Mouse (Mus musculus) kidney, embryonic 15.5 days (tissue): ENCODE results near the gene Retreg3. TPM values are rescaled to one million over a fixed set of nuclear protein-coding genes. Genes with fewer than 3 reads are reported as not detected.
A peak's percentile ranks its signal among the peaks of the same experiment; 100 is the strongest.

Experiments used
- ATAC-seq: fragments of 200-750 bp; cut with Nextera tagmentation; replicated peaks from 2 replicates; pipeline ENCODE4 v1.8.0; 2017; ENCODE audit warnings: moderate TSS enrichment; ENCODE audit not compliant: low FRiP score
- H3K27ac ChIP-seq: fragments of 300-500 bp; sonication (generic); 2 replicates; pipeline ENCODE4 v1.5.1; 2015; ENCODE audit warnings: mild to moderate bottlenecking, inconsistent platforms
- H3K27me3 ChIP-seq: fragments of 300-500 bp; sonication (generic); 2 replicates; pipeline ENCODE4 v1.6.1; 2015; ENCODE audit warnings: inconsistent platforms
- H3K36me3 ChIP-seq: fragments of 300-500 bp; sonication (generic); 2 replicates; pipeline ENCODE4 v1.6.1; 2015; ENCODE audit warnings: inconsistent platforms
- H3K4me1 ChIP-seq: fragments of 300-500 bp; sonication (generic); 2 replicates; pipeline ENCODE4 v1.6.1; 2015; ENCODE audit warnings: inconsistent platforms
- H3K4me2 ChIP-seq: fragments of 300-500 bp; sonication (generic); 2 replicates; pipeline ENCODE4 v1.6.1; 2015; ENCODE audit warnings: moderate library complexity, mild to moderate bottlenecking, inconsistent platforms
- H3K4me3 ChIP-seq: fragments of 300-500 bp; sonication (generic); replicated peaks from 2 replicates; pipeline ENCODE4 v1.5.1; 2015; ENCODE audit warnings: mild to moderate bottlenecking, inconsistent platforms
- H3K9ac ChIP-seq: fragments of 300-500 bp; sonication (generic); 2 replicates; pipeline ENCODE4 v1.6.1; 2015; ENCODE audit warnings: mild to moderate bottlenecking, inconsistent platforms
- H3K9me3 ChIP-seq: fragments of 300-500 bp; sonication (generic); replicated peaks from 2 replicates; pipeline ENCODE4 v1.6.1; 2016; ENCODE audit warnings: inconsistent platforms
- WGBS: fragments of 180-500 bp; shearing (Covaris S2); methylation state at CpG from one replicate; pipeline ENCODE4 v1.1.7; 2015; ENCODE audit warnings: mixed read lengths; 5-methylcytosine and 5-hydroxymethylcytosine counted together
- polyA plus RNA-seq: library from polyadenylated mRNA; unstranded; fragments of >200 nt; fragmentation: Nextera tagmentation; extraction: Ambion mirVana; gene quantifications from 2 replicates; pipeline ENCODE4 v1.2.1, GENCODE M21; 2015

Retreg3 gene
- polyA plus RNA-seq, 1 experiment from 2014 or later: 21.3 TPM

GRCm38 (mm10) chr11:101084246-101084645, 35.4 kb downstream of the Retreg3 start:
- Histone ChIP-seq H3K4me3 (no peak overlapping the region), H3K4me1 (peaks cover 62% of the 10 kb centered on the region), H3K27me3 (peaks cover 25% of the 10 kb centered on the region), H3K27ac (no peak overlapping the region), H3K9me3 (no peaks in the 10 kb centered on the region), H3K36me3 (peaks cover 19% of the 10 kb centered on the region), H3K9ac (no peak overlapping the region), H3K4me2 (no peak overlapping the region)
- 88% methylated on average over 14 of the region's 14 CpGs for WGBS
- no peak for ATAC-seq

GRCm38 (mm10) chr11:101083083-101083697, 36.5 kb downstream of the Retreg3 start:
- ATAC-seq: peak; percentile 11; the same call in 1 of the 2 replicates
- WGBS: 31% methylated on average over 19 of the region's 19 CpGs
- peak overlapping the region; percentile 97 for H3K4me2 ChIP-seq
- H3K27me3 ChIP-seq: peaks cover 36% of the 10 kb centered on the region
- H3K4me1 ChIP-seq: peaks cover 58% of the 10 kb centered on the region
- peaks cover 15% of the 10 kb centered on the region for H3K36me3 ChIP-seq
- peak overlapping the region; percentile 90 for H3K4me3 ChIP-seq
- peak overlapping the region; percentile 94 for H3K27ac ChIP-seq
- H3K9ac ChIP-seq: peak overlapping the region; percentile 98
- H3K9me3 ChIP-seq: no peaks in the 10 kb centered on the region

GRCm38 (mm10) chr11:101082208-101083082, 37.2 kb downstream of the Retreg3 start, which contains the start of gene Coasy:
Gene Coasy, plus strand, starts transcription at chr11:101082565.
- peak; percentile 87 for ATAC-seq
- Histone ChIP-seq H3K9me3 (no peaks in the 10 kb centered on the region), H3K9ac (peak within 1 kb of the TSS; percentile 98), H3K4me2 (peak within 1 kb of the TSS; percentile 97), H3K27me3 (peaks cover 43% of the 10 kb centered on the region), H3K36me3 (peaks cover 15% of the 10 kb centered on the region), H3K4me3 (peak within 1 kb of the TSS; percentile 90), H3K27ac (peak within 1 kb of the TSS; percentile 94), H3K4me1 (peaks cover 51% of the 10 kb centered on the region)
- under 1% methylated on average over 51 of the region's 51 CpGs for WGBS

GRCm38 (mm10) chr11:101081659-101082058, 38.0 kb downstream of the Retreg3 start:
- Histone ChIP-seq H3K9ac (peak overlapping the region; percentile 55), H3K36me3 (peaks cover 19% of the 10 kb centered on the region), H3K4me1 (peaks cover 46% of the 10 kb centered on the region), H3K9me3 (no peaks in the 10 kb centered on the region), H3K4me2 (peak overlapping the region; percentile 97), H3K27ac (peak overlapping the region; percentile 94), H3K4me3 (peak overlapping the region; percentile 90), H3K27me3 (peaks cover 50% of the 10 kb centered on the region)
- no peak for ATAC-seq
- WGBS: 6% methylated on average over 10 of the region's 10 CpGs

- H3K36me3 ChIP-seq: peaks cover 15% of the 10 kb centered on the region; the same call in 1 of the 2 replicates
- ATAC-seq: no peak
- H3K4me3 ChIP-seq: no peak overlapping the region
- H3K4me2 ChIP-seq: no peak overlapping the region
- 70% methylated on average over 5 of the region's 5 CpGs for WGBS
- H3K9me3 ChIP-seq: no peaks in the 10 kb centered on the region
- H3K9ac ChIP-seq: no peak overlapping the region
- H3K4me1 ChIP-seq: peaks cover 34% of the 10 kb centered on the region
- H3K27ac ChIP-seq: no peak overlapping the region
- peaks cover 53% of the 10 kb centered on the region for H3K27me3 ChIP-seq
Observed at GRCm38 (mm10) chr11:101080421-101080820, 39.3 kb downstream of the Retreg3 start.

GRCm38 (mm10) chr11:101079746-101080145, 39.9 kb downstream of the Retreg3 start:
- peak overlapping the region; percentile 24 for H3K4me3 ChIP-seq
- no peak overlapping the region for H3K9ac ChIP-seq
- peak overlapping the region; percentile 43 for H3K4me2 ChIP-seq
- no peak for ATAC-seq
- no peaks in the 10 kb centered on the region for H3K9me3 ChIP-seq
- peaks cover 53% of the 10 kb centered on the region for H3K27me3 ChIP-seq
- no peak overlapping the region for H3K27ac ChIP-seq
- peaks cover 33% of the 10 kb centered on the region for H3K4me1 ChIP-seq
- WGBS: 4% methylated on average over 27 of the region's 27 CpGs
- H3K36me3 ChIP-seq: 0 out of 2 replicates have a peak, but pooled peaks cover 10% of the 10 kb centered on the region

- 0 out of 2 replicates have a peak, but pooled peaks cover 8% of the 10 kb centered on the region for H3K36me3 ChIP-seq
- 72% methylated on average over 9 of the region's 9 CpGs for WGBS
- H3K9ac ChIP-seq: no peak within 1 kb of the TSS
- no peak within 1 kb of the TSS; the same call in 1 of the 2 replicates for H3K4me2 ChIP-seq
- H3K4me1 ChIP-seq: peaks cover 23% of the 10 kb centered on the region
- no peak within 1 kb of the TSS for H3K4me3 ChIP-seq
- no peaks in the 10 kb centered on the region for H3K9me3 ChIP-seq
- ATAC-seq: no peak
- H3K27me3 ChIP-seq: peaks cover 53% of the 10 kb centered on the region
- no peak within 1 kb of the TSS for H3K27ac ChIP-seq
Observed at GRCm38 (mm10) chr11:101078121-101078520, 41.6 kb downstream of the Retreg3 start, which contains the start of gene Hsd17b1. Gene Hsd17b1, plus strand, starts transcription at chr11:101078411.

- Histone ChIP-seq H3K27ac (no peak overlapping the region), H3K9me3 (no peaks in the 10 kb centered on the region), H3K4me2 (no peak overlapping the region), H3K36me3 (0 out of 2 replicates have a peak, but pooled peaks cover 5% of the 10 kb centered on the region), H3K9ac (no peak overlapping the region), H3K4me1 (peaks cover 20% of the 10 kb centered on the region), H3K27me3 (peaks cover 18% of the 10 kb centered on the region), H3K4me3 (no peak overlapping the region)
- WGBS: 73% methylated on average over 14 of the region's 14 CpGs
- no peak for ATAC-seq
Observed at GRCm38 (mm10) chr11:101071810-101072428, 47.8 kb downstream of the Retreg3 start.

GRCm38 (mm10) chr11:101070987-101071386, 48.7 kb downstream of the Retreg3 start:
- peak overlapping the region; percentile 74; the same call in 1 of the 2 replicates for H3K9ac ChIP-seq
- peak overlapping the region; percentile 98 for H3K4me2 ChIP-seq
- H3K27me3 ChIP-seq: peaks cover 13% of the 10 kb centered on the region; the same call in 1 of the 2 replicates
- 77% methylated on average over 6 of the region's 6 CpGs for WGBS
- no peaks in the 10 kb centered on the region for H3K36me3 ChIP-seq
- H3K4me3 ChIP-seq: peak overlapping the region; percentile 68
- H3K4me1 ChIP-seq: peaks cover 29% of the 10 kb centered on the region
- no peak for ATAC-seq
- no peak overlapping the region for H3K27ac ChIP-seq
- H3K9me3 ChIP-seq: no peaks in the 10 kb centered on the region

GRCm38 (mm10) chr11:101070189-101070527, 49.5 kb downstream of the Retreg3 start:
- H3K4me1 ChIP-seq: peaks cover 29% of the 10 kb centered on the region
- peak overlapping the region; percentile 74 for H3K9ac ChIP-seq
- H3K36me3 ChIP-seq: no peaks in the 10 kb centered on the region
- no peaks in the 10 kb centered on the region for H3K9me3 ChIP-seq
- under 1% methylated on average over 36 of the region's 36 CpGs for WGBS
- H3K27me3 ChIP-seq: peaks cover 13% of the 10 kb centered on the region; the same call in 1 of the 2 replicates
- H3K4me3 ChIP-seq: peak overlapping the region; percentile 68
- ATAC-seq: peak; percentile 41
- H3K4me2 ChIP-seq: peak overlapping the region; percentile 98
- peak overlapping the region; percentile 5; the same call in 1 of the 2 replicates for H3K27ac ChIP-seq

GRCm38 (mm10) chr11:101069391-101070188, 50.1 kb downstream of the Retreg3 start, which contains the start of gene Naglu:
Gene Naglu, plus strand, starts transcription at chr11:101070012.
- H3K9me3 ChIP-seq: no peaks in the 10 kb centered on the region
- peak within 1 kb of the TSS; percentile 5; the same call in 1 of the 2 replicates for H3K27ac ChIP-seq
- H3K4me3 ChIP-seq: peak within 1 kb of the TSS; percentile 68
- H3K27me3 ChIP-seq: peaks cover 13% of the 10 kb centered on the region; the same call in 1 of the 2 replicates
- peak; percentile 90 for ATAC-seq
- H3K36me3 ChIP-seq: no peaks in the 10 kb centered on the region
- peaks cover 29% of the 10 kb centered on the region for H3K4me1 ChIP-seq
- H3K4me2 ChIP-seq: peak within 1 kb of the TSS; percentile 98
- peak within 1 kb of the TSS; percentile 74 for H3K9ac ChIP-seq
- 4% methylated on average over 35 of the region's 35 CpGs for WGBS
